8 mouse cellular contexts compared by ENCODE assay signal in the genomic region with DNA sequence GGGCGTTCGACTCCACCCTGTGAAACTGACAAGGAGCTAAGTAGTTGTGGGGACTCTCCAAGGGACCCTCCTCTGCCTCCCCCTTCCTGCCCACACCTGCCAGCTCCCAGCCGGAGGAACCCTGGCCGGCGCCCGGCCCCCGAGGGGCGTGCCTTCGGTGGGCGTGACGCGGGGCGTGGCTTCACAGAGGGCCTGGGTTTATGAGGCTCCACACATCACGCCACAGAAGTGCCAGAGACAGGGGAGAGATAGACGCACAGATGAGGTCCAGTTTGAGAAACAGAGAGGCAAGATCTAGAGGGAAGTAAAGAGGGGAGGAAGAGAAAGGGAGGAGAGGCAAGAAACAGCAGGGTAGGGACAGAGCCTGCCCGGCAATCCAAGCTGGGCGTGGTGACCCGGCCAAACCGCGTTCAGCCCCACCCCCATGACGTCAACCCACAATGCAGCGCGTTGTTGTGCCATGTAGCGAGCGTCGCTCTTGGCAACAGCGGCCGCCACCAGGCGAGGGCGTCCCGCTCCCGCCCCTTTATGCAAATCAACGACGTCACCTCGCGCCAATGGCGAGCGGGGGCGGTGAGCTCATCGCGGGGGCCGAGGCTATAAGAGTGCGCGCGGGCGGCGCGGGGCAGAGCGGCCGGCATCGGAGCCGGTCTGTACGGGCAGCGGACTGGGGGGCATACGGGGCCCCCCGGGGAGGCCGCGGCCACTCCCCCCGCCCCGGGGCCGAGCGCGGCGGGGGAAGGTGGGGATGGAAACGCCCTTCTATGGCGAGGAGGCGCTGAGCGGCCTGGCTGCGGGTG. TPM values are rescaled to one million over a fixed set of nuclear protein-coding genes. Genes with fewer than 3 reads are reported as not detected.
DNase-seq lines count a peak whose midpoint lies in the region; ATAC-seq and TF ChIP-seq lines count a peak whose summit lies in the region.

Jund (plus strand) TSS at position 640 of the 800 bp plus-strand sequence.

- peak within 1 kb of the TSS; percentile 98 for H3K27ac ChIP-seq in forebrain, embryonic 15.5 days (replicated peaks)

- WGBS in forebrain, embryonic 15.5 days, result under 1% methylated on average over 68 of the region's 69 CpGs
- under 1% methylated on average over 68 of the region's 69 CpGs for WGBS in lung, adult 2 months

- ATAC-seq in forebrain, embryonic 15.5 days (replicated peaks), result peak; percentile 87
- peak; percentile 67 for ATAC-seq in neutrophil, adult 5-6 weeks (ENCODE audit: extremely low read depth, insufficient number of reproducible peaks, low FRiP score, poor library complexity, severe bottlenecking)

- no peak for TF ChIP-seq CTCF in lung, adult 2 months (IDR thresholded peaks at IDR 0.05; ENCODE audit: insufficient read depth, low read length)

- intact Hi-C loops in heart, postnatal 25 days (cut with DNase I), result no loop called here

- peak within 1 kb of the TSS; percentile 100 for H3K9ac ChIP-seq in forebrain, embryonic 15.5 days (replicated peaks)

- no peaks in the 10 kb centered on the region for H3K9me3 ChIP-seq in forebrain, embryonic 15.5 days

- no peaks in the 10 kb centered on the region; the same call in 1 of the 2 replicates for H3K36me3 ChIP-seq in forebrain, embryonic 15.5 days

- H3K4me1 ChIP-seq in forebrain, embryonic 15.5 days, result peaks cover 60% of the 10 kb centered on the region
- peaks cover 16% of the 10 kb centered on the region for H3K4me1 ChIP-seq in lung, adult 2 months (ENCODE audit: control insufficient read depth, insufficient read depth, low read length)

- peak; percentile 97 for TF ChIP-seq POLR2A in lung, adult 2 months (IDR thresholded peaks at IDR 0.05; ENCODE audit: borderline replicate concordance, extremely low read depth, low read depth, low read length)

- H3K27me3 ChIP-seq in forebrain, embryonic 15.5 days, result no peaks in the 10 kb centered on the region

- DNase-seq in ES-CJ7 (ENCODE audit: low read depth, low spot score), result peak; percentile 100
- DNase-seq in cerebellum, adult 11 months, result peak; percentile 99
- peak; percentile 99 for DNase-seq in heart, postnatal 25 days (ENCODE audit: low spot score)
- DNase-seq in layer of hippocampus, adult 18-20 months (ENCODE audit: low spot score in 2 of 2), result peak; percentile 98 to 99
- peak; percentile 100 for DNase-seq in lung, adult 2 months
- peak; percentile 98 for DNase-seq in thymus, adult 18-20 months

- H3K4me2 ChIP-seq in forebrain, embryonic 15.5 days (replicated peaks), result peak within 1 kb of the TSS; percentile 71

- H3K4me3 ChIP-seq in forebrain, embryonic 15.5 days, result peak within 1 kb of the TSS; percentile 95
- H3K4me3 ChIP-seq in lung, adult 2 months (replicated peaks; ENCODE audit: extremely low read depth, low read depth, low read length), result peak within 1 kb of the TSS; percentile 90

RNA-seq across cellular contexts. Expression of gene Jund, which starts in this region (rescaled TPM):
- polyA plus RNA-seq in forebrain, embryonic 15.5 days (2015; fragmentation: Nextera tagmentation; extraction: Ambion mirVana), result 89.0 and 96.0 TPM in 2 replicates
- 100 to 1,000 TPM; 136 to 141 TPM for total RNA-seq in heart, postnatal 25 days (2021)
- total RNA-seq in layer of hippocampus, adult 18-20 months (2021), result 100 to 1,000 TPM; 186 to 200 TPM
- polyA plus RNA-seq in lung, adult 2 months (2012; rRNA removed), result 378 and 717 TPM in 2 replicates
- 316 and 319 TPM in 2 replicates for total RNA-seq in neutrophil, adult 5-6 weeks (2017)

Comparison
In these comparisons a context has a peak if more than half of its experiments do, and no peak if none do; other contexts are left out.
1. Peak in every context shown above with its lines: DNase-seq, ATAC-seq, H3K4me3 ChIP-seq and H3K27ac ChIP-seq.